Mouse (Mus musculus) ES-E14 (cell line): ENCODE results near the gene Echdc3.

Source experiments
- HCFC1 ChIP-seq: IDR thresholded peaks from 2 replicates; pipeline ENCODE4 v1.6.1; 2012; ENCODE audit warnings: low read length, inconsistent platforms, borderline replicate concordance; ENCODE audit not compliant: insufficient read depth
- ZNF384 ChIP-seq: IDR thresholded peaks from 2 replicates; pipeline ENCODE4 v1.6.1; 2012; ENCODE audit warnings: low read depth, low read length, inconsistent platforms

DNA sequence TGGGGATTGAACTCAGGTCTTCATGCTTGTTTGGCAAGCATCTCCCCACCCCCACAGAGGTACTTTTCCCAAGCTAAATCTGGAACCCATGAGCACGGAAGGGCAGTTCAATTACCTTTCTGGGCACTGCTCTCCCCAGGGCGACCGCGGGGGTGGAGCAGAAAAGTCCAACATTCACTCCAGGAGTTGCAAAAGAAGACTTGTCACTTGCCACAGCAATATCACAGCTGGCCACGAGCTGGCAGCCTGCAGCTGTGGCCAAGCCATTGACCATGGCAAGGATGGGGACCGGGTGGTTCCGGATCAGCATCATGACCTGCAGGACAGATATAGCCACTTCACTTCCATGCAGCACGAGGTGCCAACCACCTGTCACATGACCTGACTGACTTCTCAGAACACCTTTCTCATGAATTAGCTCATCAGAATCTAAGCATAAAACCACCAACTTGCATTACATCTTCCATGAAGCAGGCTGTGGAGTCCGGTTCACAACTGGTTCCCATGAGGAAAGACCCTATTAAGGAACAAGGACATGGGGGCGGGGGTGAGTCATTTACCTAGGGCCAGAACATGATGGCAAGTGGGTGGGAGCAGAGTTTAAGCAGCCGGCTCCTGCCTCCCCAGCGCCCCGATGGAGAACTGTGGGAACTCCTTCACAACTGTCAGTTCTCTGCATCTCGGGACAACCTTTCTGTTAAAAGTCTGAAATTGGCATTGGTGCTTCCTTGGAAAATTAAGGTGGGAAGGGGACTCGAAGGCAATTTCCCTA, 17.2 kb downstream of the Echdc3 start:
- TF ChIP-seq ZNF384 = no peak
- TF ChIP-seq HCFC1 = no peak
